19 mouse cellular contexts compared by ENCODE assay signal in the genomic region with DNA sequence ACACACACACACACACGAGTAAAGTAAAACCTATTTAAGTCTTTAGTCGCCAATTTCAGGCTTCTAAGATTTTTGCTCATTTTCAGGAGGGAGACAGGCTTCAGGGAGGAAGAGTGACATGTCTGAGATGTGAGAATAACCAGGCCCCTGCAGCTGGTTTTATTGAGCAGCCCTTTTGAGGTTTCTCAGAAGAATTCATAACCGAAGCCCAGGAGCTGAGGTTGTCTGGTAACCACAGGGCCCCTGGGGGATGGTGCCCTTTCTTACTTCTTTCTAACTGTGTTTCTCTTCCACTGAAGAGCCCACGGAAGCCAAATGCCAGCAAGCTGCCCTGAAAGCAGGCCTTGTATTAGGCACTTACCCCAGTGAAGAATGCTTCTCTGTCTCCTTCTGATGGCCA. TPM values are rescaled to one million over a fixed set of nuclear protein-coding genes. Genes with fewer than 3 reads are reported as not detected.
DNase-seq lines count a peak whose midpoint lies in the region; TF ChIP-seq lines count a peak whose summit lies in the region.
"Had no signal": no experiment of that assay in that cellular context is flagged by ENCODE, and none has a peak within 500 bp of the region (broad histone marks: within the 10 kb centered on the region; RNA-seq: fewer than 3 reads in every experiment).

No protein-coding gene starts in this region.

- TF ChIP-seq POLR2A in thymus, adult 2 months (IDR thresholded peaks at IDR 0.05; ENCODE audit: control insufficient read depth, extremely low read depth, insufficient read depth, low read length, poor library complexity), result no peak

- peaks cover 35% of the 10 kb centered on the region for H3K36me3 ChIP-seq in heart, embryonic 10.5 days
- no peaks in the 10 kb centered on the region for H3K36me3 ChIP-seq in thymus, adult 2 months (ENCODE audit: control insufficient read depth, insufficient read depth, low read length)
- H3K36me3 ChIP-seq: neural tube, embryonic 15.5 days had no signal

- H3K27me3 ChIP-seq in heart, embryonic 10.5 days (ENCODE audit: insufficient read depth, poor library complexity, severe bottlenecking), result no peaks in the 10 kb centered on the region
- no peaks in the 10 kb centered on the region for H3K27me3 ChIP-seq in thymus, adult 2 months (ENCODE audit: control insufficient read depth, insufficient read depth, low read length)
- H3K27me3 ChIP-seq: neural tube, embryonic 15.5 days had no signal

- 77% methylated on average over 4 of the region's 4 CpGs for WGBS in heart, embryonic 10.5 days
- WGBS in thymus, adult 2 months, result 12% methylated on average over 4 of the region's 4 CpGs

- H3K4me3 ChIP-seq in heart, embryonic 10.5 days, result no peak overlapping the region
- no peak overlapping the region for H3K4me3 ChIP-seq in thymus, adult 2 months (ENCODE audit: control insufficient read depth, insufficient read depth, low read length)
- H3K4me3 ChIP-seq: neural tube, embryonic 15.5 days had no signal

- no peaks in the 10 kb centered on the region for H3K9me3 ChIP-seq in heart, embryonic 10.5 days
- H3K9me3 ChIP-seq: neural tube, embryonic 15.5 days had no signal

- H3K27ac ChIP-seq in heart, embryonic 10.5 days, result no peak overlapping the region
- peak overlapping the region; percentile 58 for H3K27ac ChIP-seq in thymus, adult 2 months (ENCODE audit: control insufficient read depth, insufficient read depth, low read length)
- H3K27ac ChIP-seq: neural tube, embryonic 15.5 days had no signal

- TF ChIP-seq CTCF in thymus, adult 2 months (IDR thresholded peaks at IDR 0.05; ENCODE audit: borderline replicate concordance, control insufficient read depth, extremely low read depth, insufficient read depth, low read length, poor library complexity), result no peak

- DNase-seq in heart, embryonic 10.5 days (ENCODE audit: low spot score), result peak; percentile 47
- no peak for DNase-seq in heart, adult 18-20 months
- no peak for DNase-seq in thymus, adult 2 months
- DNase-seq in thymus, postnatal 10 days (ENCODE audit: low spot score in 2 of 2), result no peak
- DNase-seq in fibroblast of lung, adult 2 months (ENCODE audit: low read depth), result peak; percentile 58
- peak; percentile 46 for DNase-seq in thymus, postnatal 4 days
- no peak for DNase-seq in gastrocnemius, postnatal 10 days
- no peak for DNase-seq in embryo, embryonic 10 days (ENCODE audit: low spot score)
- DNase-seq: cerebellum, adult 11 months; heart, postnatal 4 days; lung, adult 18-20 months; lung, postnatal 36 days; retina, postnatal 1 day; spleen, adult 18-20 months had no signal

- peaks cover 13% of the 10 kb centered on the region for H3K4me1 ChIP-seq in heart, embryonic 10.5 days
- H3K4me1 ChIP-seq in thymus, adult 2 months (replicated peaks; ENCODE audit: control insufficient read depth, insufficient read depth, low read length), result peaks cover 14% of the 10 kb centered on the region

RNA-seq across cellular contexts. Expression of gene Ston1, which starts 23.5 kb away (rescaled TPM):
- polyA plus RNA-seq in heart, embryonic 10.5 days (2016; fragmentation: Nextera tagmentation; extraction: Ambion mirVana), result 3.6 and 4.5 TPM in 2 replicates
- 10 to 100 TPM; 19.3 to 20.6 TPM for total RNA-seq in heart, adult 18-20 months (2021)
- 6.5 and 8.8 TPM in 2 replicates for polyA plus RNA-seq in thymus, adult 2 months (2012; rRNA removed)
- 10 to 100 TPM; 14.8 to 15.2 TPM for total RNA-seq in gastrocnemius, postnatal 10 days (2021)

RNA-seq across cellular contexts. Expression of gene Gtf2a1l, which starts 47.5 kb away (rescaled TPM):
- 0.26 TPM in 1 of 2 replicates, not detected in the other for polyA plus RNA-seq in heart, embryonic 10.5 days (2016; fragmentation: Nextera tagmentation; extraction: Ambion mirVana)
- total RNA-seq in heart, adult 18-20 months (2021), result not detected
- polyA plus RNA-seq in thymus, adult 2 months (2012; rRNA removed), result 0.12 TPM in 1 of 2 replicates, not detected in the other
- not detected for total RNA-seq in gastrocnemius, postnatal 10 days (2021)
- total RNA-seq: adrenal gland, adult 18-20 months; heart, adult 8-10 months; heart, postnatal 4 days had no signal
- polyA plus RNA-seq: forebrain, embryonic 14.5 days; kidney, embryonic 16.5 days had no signal

Comparison
In these comparisons a context has a peak if more than half of its experiments do, and no peak if none do; other contexts are left out.
1. DNase-seq: peak in heart, embryonic 10.5 days (single experiment), fibroblast of lung, adult 2 months (single experiment) and thymus, postnatal 4 days (single experiment); none in heart, adult 18-20 months (0 of 2), thymus, adult 2 months (single experiment), thymus, postnatal 10 days (0 of 2), gastrocnemius, postnatal 10 days (single experiment) and embryo, embryonic 10 days (single experiment).